Mouse (Mus musculus) retina, adult 2 months (tissue): ENCODE results near the gene Pou4f1.
"Not testable (repeated sequence)": the region's sequence is repeated elsewhere in the genome, so short reads cannot be mapped to it uniquely, and the experiment has no call there.

Experiments used
- DNase-seq: peaks from one replicate; pipeline ENCODE4 v3.0.0-alpha.2; 2012; ENCODE audit warnings: low read depth, low spot score

The Pou4f1 gene

DNA sequence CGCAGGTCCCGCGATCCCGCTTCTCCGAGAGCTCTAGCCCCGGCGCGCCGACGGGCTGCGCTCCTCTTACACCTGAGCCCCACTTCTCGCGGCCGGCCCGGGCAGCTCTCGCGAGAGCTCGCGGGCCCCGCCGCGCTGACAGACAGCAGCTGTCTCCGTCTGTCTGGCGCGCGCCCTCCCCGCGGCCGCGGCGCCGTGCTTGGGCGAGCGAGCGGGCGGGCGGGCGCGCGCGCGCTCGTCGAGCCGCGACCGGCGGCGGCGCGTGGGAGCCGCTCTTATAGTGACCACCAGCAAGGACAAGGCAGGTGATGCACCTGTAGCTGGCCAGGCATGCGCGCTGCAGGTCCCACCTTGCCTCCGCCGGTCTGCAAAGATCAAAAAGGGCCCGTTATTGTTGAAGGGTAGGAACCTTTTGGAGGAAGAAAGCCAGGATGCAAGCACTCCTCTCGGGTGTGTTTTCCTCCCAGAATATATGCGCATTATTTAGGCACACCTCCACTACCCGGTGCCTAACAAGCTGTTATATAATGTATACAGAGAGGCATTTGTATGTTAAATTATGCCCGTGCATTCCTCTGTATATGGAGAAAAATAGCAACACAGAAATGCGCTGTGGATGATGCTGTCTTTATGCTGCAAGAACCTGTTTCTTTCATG is at the start of gene Pou4f1:
TSS of gene Pou4f1 (minus strand) at position 34 of the 657 bp plus-strand sequence.
- no peak for DNase-seq

DNA sequence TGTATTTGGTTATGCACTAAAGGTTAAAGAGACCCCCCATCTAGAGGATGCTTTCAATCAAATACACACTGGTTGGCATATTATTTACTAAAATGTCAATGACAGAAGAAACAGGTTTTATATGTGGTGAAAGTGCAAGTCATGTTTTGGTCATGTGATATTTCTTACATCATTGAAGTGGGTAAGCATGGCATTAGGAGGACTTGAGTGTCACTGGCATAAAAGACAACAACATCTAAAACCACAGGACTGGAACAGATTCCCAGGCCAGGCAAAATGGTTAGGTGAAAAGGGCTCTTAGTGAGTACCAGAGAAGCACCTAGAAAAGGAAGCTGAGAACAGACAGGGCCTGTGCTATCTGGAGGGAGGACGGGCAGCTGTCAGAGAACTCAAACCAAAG is 43.9 kb upstream of the Pou4f1 start:
- no peak for DNase-seq

GRCm38 (mm10) chr14:104502761-104503160 is 35.0 kb upstream of the Pou4f1 start:
- not testable (repeated sequence) for DNase-seq

GRCm38 (mm10) chr14:104479751-104480150 is 12.0 kb upstream of the Pou4f1 start:
- DNase-seq = no peak

GRCm38 (mm10) chr14:104478593-104478992 is 10.8 kb upstream of the Pou4f1 start:
- DNase-seq = no peak

GRCm38 (mm10) chr14:104477616-104478015 is 9.8 kb upstream of the Pou4f1 start:
- no peak for DNase-seq

GRCm38 (mm10) chr14:104475438-104475837 is 7.6 kb upstream of the Pou4f1 start:
- DNase-seq = no peak

DNA sequence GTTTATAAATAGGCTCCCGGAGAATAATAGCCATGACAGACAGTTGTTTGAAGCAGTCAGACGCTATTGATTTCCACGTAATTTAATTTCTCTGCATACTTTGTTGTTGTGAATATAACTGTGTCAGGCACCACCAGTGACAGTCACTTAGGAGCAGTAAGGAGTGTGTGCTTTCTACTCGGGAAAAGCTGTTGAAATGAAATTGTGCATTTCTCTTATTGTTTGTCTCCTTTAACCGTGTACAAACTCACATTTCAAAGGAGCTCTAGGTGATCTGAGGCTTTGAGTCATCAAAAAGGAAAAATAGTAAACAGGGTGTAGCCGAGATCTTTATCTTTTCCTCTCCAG is 798 bp upstream of the Pou4f1 start:
- DNase-seq = no peak

DNA sequence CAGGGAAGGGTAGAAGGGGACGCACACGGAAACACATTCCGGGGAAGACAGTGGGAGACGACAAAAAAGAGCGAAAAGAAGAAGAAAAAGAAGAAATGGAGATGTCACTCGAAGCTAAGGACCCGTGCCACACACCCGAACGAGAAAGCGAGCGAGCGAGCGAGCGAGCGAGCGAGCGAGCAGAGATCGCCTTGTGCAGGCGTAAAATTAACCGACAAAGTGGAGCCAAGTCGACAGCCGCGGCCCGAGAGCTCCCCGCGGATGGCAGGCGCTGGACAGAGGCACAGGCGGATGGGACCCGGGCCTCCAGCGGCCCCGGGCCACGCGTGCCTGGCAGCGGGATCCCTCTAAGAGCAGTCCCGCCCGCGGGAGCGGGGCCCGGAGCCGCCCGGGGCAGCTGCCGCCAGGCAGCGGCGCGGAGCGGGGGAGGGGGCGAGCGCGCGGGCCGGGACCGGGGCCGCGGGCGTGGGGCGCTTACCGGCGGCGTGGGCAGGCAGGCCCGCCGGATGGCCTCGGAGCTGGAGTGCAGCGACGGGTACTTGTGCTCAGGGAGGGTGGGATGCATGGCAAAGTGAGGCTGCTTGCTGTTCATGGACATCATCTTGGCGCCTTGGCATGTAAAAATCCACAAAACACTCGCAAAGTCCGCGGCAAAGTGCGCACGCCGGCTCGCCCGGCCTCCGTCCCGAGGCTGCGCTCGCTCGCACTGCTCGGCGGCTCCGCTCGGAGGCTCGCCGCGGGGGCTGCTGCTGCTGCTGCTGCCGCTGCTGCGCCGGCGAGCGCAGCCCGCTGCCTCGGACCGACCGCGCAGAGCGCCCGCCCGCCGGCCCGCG is 450 bp downstream of the Pou4f1 start:
- DNase-seq = no peak

DNA sequence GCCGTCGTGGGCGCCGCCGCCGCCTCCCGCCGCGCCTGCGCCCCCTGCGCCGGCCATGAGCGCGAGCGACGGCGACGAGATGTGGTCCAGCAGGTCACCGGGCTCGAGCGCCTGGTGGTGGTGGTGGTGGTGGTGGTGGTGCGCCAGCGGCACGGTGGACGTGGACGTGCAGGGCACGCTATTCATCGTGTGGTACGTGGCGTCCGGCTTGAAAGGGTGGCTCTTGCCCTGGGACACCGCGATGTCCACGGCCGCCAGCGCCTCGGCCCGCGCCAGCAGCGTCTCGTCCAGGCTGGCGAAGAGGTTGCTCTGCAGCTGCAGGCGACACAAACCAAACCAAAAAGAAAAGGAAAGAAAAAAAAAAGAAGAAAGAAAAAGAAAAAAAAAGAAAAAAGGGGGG is 1.2 kb downstream of the Pou4f1 start:
- no peak for DNase-seq

GRCm38 (mm10) chr14:104465483-104466235 is 2.1 kb downstream of the Pou4f1 start:
- no peak for DNase-seq

- no peak for DNase-seq
Observed at GRCm38 (mm10) chr14:104464841-104465240, 3.0 kb downstream of the Pou4f1 start.

DNA sequence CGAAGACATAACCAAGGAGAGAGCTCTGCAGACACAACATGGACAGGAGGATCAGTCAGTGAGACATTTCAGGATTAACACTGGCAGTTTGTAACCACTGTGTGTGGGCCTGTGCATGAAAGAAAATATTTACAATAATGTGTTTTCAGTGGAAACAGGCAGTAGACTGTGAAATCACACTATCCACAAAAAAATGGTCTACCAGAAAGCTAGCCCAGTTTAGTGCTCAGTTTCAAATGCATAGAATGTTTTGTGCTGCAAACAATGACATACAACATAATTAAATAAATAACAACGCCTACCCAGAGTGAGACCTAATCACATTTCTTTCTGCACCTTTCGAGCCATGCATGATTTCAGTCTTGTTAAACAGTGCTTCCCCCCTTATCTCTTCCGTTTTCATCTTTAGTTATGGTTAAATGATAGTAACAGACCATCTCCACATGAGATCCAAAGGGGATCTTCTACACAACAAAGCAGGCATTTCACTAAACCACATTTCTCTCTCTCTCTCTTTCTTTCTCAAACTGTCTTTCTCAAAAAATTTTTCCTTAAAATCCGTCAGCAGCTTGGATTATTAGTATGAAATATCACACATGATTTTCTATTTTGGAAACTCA is 4.1 kb downstream of the Pou4f1 start:
- DNase-seq = no peak

GRCm38 (mm10) chr14:104461286-104462240 is 6.2 kb downstream of the Pou4f1 start:
- DNase-seq = no peak

GRCm38 (mm10) chr14:104460325-104461285 is 7.2 kb downstream of the Pou4f1 start:
- no peak for DNase-seq

GRCm38 (mm10) chr14:104459513-104460111 is 8.2 kb downstream of the Pou4f1 start:
- DNase-seq = no peak

DNA sequence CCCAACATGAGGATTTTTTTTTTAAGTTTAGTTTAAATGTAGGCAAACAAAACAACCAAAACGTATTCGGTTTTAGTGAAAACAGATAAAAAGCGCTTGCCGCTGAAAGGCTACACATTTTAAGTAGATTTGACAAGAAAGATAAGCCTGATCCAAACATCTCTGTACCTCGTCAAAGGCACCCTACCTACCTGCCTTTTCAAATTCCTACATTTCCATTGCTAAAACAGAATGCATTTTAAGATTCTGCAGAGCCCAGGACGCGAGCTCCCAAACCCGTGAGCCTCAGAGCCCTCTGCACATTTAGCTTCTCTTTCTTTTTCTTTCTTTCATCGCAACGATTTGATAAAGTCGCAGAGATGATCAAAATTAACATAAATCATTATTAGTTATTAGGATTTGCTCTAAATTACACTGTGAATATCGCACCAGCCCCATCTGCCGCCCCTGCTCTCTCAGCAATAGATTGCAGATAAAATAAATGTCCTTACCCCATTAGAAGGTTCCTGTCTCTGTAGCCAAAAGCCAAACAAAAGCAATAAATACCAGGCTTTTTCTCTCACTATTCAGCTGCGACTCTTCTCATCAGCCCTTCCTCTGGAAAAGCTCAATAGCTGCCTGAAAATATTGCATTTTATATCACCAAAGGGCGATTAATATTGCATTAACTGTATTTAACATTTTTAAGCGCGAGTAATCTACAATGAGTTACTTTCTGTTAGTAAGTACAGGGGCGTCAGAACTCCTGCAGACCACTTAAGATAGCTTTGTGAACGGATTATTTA is 8.9 kb downstream of the Pou4f1 start:
- no peak for DNase-seq

DNA sequence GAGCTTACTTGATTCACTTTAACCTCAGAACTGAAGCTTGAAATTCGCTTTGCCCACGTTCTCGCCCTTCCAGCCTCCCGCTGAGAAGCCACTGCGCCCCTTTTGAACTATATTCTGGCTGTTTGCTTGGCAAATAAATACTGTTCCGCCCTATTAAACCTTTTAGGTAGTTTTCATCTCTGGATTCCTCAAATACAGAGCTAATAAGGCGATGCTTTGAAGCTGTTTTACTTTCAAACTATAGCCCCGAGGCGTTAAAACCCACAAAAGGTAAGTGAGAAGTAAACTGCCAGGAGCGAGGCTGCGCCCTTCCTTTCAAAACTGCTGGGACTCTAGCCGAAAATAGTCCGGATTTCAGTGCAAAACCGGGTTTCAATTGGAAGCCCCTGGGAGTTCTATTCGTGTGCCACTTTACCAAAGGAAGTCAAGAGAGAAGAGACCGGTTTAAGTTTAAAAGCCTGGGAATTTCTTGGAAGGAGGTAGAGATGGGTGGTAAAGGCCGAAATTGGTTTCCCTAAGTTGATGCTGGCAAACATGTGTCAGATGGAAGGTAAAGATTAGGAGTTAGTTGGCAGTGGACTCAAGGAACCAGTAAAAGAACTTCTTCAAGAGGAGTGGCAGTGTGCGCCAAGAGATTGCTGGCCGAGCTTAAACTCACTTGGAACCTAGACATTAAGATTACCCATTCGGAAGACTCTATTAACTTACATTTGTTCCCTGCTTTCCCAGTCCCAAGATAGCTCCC is 9.7 kb downstream of the Pou4f1 start:
- no peak for DNase-seq
